Mouse (Mus musculus): Measurements from ENCODE around the gene Pate2.

DNA sequence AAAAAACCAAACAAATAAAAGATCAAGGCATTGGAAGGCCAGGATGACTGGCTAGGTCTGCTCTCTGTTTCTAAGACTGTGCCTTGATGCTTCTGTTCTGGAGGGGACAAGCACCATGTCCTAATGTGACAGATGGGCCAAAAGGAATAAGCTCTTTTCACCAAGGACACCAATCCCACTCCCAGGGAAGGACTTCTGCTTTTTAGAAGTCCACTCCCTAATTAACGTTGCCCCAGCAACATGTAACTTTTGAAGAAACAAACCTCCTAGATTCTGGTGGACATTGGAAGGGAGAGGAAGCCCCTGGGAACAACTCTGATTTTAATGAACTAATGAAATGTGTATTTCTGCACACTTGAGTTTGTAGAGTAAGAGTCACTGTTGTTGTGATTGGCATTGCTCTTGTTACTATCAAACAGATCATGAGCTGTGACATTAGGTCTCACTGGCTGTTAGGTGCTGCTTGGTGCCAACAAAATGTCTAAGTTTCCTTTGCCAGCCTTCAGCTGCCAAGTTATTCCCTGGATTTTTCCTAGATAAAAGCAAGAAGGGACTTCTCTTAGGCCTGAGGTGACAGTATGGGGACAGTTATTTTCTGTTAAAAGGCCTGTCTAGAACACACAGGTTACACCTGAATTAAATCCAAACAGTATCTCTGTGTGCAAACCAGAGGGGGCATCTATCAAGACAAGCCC, 47.1 kb upstream of the Pate2 start:
- TF ChIP-seq POLR2A (IDR thresholded peaks at IDR 0.05; ENCODE audit: control insufficient read depth, low read depth, low read length) (no peak), CTCF (IDR thresholded peaks at IDR 0.05; ENCODE audit: control insufficient read depth, insufficient read depth, insufficient replicate concordance, low read depth, low read length) (no peak)
